Mouse (Mus musculus): ENCODE results near the gene Mov10. TPM values are rescaled to one million over a fixed set of nuclear protein-coding genes. Genes with fewer than 3 reads are reported as not detected.
"Not testable (repeated sequence)": the region's sequence is repeated elsewhere in the genome, so short reads cannot be mapped to it uniquely, and the experiment has no call there.

Gene Mov10
- total RNA-seq (2021), result 10 to 100 TPM; 29.8 to 30.0 TPM
- long read RNA-seq, experiment 1, partial matches to known transcripts, result 16 of 21 reads
- long read RNA-seq, experiment 1, other reads (novel, unspliced or antisense), result 2 of 21 reads
- long read RNA-seq, experiment 2, partial matches to known transcripts, result 20 of 26 reads
- long read RNA-seq, experiment 2, other reads (novel, unspliced or antisense), result 4 of 26 reads

DNA sequence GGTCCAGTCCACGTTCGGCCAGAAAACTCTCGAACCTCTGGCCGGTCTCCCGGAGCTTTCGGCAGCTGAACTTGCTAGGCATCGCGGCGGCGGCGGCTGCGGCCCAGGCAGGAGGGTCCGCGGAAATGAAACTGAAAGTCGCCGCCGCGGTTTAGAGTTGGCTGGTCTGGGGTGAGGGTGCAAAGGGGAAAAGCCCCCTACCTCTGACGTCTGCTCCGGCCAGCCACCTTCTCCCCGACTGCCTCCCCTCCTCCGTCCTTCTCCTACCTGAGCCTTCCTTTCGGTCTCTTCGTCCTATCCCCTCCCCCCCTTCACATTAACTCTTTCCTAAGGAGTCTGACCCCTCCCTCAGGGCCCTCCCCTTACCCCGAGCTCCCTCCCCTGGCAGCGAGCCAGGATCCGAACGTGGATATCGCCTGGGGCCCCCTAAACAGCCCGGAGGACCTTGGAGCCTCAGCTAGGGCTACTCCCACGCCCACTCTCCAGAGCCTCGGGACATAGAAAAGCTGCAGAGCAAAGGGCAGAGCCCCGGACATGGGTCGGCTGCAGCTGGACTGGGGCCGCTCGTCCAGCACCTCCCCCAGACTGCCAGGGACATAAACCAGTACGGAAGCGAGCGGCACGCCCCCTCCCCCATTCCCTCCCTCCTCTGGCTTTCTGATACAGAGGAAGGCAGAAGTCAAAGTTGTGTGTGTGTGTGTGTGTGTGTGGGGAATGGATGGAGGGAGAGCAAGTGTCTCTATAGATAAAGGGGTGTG, at the start of gene Mov10:
Mov10 (minus strand) TSS at position 573 of the 758 bp plus-strand sequence.
- DNase-seq, result peak; percentile 79

DNA sequence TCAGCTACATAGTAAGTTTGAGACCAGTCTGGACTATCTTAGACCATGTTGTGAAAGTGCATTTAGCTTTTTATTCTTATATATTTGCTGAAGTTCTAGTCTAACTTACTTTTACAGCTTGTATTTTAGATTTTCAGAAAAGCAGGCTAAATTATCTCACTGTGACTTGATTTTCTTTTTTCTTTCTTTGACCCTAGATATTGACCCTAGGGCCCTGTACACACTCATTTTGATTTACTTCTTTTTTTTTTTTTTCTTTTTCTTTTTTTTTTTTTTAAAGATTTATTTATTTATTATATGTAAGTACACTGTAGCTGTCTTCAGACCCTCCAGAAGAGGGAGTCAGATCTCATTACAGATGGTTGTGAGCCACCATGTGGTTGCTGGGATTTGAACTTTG, 48.3 kb upstream of the Mov10 start:
- DNase-seq, result not testable (repeated sequence)

DNA sequence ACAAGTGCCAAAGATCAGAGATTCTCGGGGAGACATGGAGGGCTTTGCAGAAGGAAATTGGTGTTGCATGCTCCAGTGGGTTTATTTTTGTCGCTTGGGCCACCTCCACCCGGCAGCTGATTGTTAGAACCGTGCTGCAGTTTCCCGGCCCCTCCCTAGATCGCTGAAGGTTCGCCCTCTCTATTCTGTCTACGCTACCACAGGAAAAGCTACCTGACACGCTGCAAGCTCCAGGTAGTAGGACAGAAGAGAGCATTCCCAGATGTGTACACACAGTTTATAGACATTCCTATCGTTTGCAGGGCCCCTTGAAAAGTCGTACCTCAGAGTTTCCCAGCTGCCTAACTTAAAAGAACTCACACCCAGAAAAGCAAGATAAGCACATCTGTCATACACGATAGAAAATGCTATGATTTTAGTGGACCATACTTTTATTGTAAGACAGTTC, 47.0 kb upstream of the Mov10 start:
- no peak for DNase-seq

DNA sequence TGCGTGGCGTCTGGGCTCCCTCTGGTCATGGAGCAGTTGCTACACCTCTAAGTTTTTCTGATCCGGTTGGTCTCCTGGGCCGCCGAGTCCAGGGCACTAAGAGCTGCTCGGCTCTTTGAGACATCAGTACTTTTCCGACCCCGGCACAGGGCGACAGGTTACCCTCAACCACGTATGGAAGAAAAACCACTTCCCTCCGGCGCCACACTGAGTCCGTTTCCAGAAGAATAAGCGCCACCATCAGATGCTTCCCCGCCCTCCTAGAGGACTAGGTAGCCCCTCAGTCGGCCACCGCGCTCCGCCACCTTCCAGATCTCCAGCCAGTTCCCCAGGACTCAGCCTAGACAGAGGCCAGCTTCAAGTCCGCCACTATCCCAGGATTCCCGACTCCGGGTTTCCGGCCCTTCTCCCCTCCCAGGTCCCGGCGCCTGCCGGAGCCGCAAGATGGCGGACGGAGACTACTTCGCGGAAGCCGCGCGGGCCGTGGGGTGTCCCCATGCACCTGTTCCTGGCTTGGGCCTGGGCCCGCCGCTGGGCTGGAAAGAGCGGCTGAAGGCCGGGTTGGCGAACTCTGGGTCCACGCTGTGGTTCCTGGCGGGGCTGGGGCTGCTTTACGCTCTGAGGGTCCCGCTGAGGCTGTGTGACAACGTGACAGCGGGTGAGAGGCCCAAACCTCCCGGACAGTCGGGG, 46.4 kb upstream of the Mov10 start:
- DNase-seq, result peak; percentile 95

DNA sequence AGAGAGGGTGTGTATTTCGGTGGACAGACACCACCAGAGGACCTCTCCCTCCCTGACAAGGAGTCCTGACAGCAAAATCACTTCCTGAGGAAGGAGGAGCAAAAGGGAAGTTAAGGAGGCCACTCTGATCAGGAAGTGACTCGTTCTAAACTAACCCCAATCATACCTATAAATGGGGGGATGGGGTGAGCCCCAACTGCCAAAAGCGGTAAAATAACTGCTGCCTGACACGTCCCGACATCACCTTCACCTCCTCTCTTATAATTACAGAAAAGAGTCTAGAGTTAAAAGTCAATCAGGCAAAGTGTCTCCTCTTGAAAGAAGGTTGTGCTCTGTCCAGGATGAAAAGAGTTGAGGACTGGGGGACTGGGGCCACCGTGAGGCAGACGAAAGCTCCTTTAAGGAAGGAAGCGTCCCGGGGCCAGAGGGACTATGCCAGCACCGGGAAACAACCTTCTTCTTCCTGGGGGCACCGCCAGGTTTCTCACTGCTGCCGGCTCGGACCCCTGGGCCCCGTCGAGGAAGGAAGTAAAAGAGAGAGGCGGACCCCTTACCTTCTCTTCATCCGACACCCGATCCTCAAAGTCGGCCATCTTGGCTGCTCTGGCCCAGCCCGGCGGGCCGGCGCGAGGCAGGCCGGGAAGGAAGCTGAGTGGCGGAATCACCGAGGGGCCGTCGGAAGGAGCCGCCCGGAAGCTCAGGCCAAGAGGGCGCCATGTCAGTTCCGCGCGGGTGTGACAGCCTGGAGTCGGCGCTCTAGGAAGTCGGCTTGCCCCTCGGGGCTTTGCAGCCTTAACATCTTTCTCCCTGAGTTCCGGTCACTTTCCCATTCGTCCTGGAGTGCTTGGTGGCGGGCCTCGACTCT, 45.7 kb upstream of the Mov10 start, which contains the start of the genes St7l and Capza1:
St7l (plus strand) TSS at position 220 of the 865 bp plus-strand sequence.
Capza1 (minus strand) TSS at position 720 of the 865 bp plus-strand sequence.
- DNase-seq, result peak; percentile 94

DNA sequence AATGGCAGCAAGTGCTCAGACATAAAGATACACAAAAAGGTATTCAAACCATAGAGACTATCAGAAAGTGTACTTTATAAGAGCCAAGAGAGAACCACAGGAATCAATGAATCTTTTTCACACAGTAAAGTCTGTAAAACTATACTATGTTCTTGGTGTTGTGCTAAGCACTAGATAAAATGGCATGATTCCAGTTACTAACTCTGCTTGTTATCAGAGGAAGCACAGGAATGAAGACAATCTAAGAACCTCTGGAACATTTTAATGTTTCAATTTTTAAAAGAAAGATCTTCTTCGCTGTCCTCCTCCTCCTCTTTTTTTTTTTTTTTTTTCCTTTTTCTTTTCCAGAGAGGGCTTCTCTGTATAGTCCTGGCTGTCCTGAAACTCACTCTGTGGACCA, 40.2 kb upstream of the Mov10 start:
- DNase-seq, result no peak

DNA sequence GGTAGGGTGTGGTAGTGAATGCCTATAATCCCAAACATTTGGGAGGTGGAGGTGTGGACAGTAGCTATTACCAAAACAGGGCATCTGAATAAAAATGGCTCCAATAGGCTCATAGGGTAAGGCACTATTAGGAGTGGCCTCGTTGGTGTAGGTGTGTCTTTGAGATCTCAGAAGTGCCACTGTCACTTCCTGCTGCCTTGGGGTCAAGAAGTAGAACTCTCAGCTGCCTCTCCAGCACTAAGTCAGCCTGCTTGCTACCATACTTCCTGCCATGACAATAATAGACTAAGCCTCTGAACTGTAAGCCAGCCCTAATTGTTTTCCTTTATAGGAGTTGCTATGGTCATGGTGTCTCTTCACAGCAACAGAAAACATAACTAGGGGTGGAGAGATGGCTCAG, 37.7 kb upstream of the Mov10 start:
- no peak for DNase-seq

DNA sequence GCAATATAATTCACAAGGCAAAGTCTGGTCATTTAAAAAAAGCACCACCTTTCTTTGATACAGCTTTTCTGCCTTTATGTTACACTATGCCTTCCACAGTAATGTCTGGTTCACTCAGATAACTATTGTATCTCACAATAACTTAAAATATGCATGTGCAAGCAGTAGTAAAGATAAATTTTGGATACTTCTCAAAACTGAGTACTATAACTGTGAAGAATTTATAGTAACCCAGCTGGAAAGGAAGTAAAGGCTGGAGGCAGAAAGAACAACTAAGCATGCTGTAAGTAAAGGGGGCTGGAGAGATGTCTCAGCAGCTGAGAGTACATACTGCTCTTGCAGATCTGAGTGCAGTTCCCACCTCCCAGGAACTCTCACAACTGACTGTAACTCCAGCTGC, 36.5 kb upstream of the Mov10 start:
- DNase-seq, result no peak

DNA sequence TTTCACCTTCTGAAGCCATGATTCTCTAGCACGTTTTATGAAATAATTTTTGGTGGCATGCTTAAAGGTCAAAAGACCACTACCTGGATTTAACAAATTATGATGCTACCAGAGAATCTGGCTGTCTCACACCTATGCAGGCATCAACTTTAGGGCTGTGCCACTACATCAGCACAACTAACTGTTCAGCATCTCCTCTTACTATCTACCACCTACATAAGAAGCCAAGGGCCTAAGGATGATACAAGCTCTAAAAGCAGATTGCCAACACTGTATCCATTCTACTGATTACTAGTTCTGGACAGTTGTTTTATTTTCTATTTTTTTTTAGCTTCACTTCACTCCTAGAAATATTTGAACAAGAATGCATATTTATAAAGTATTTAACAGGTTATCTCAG, 36.1 kb upstream of the Mov10 start:
- DNase-seq, result no peak

DNA sequence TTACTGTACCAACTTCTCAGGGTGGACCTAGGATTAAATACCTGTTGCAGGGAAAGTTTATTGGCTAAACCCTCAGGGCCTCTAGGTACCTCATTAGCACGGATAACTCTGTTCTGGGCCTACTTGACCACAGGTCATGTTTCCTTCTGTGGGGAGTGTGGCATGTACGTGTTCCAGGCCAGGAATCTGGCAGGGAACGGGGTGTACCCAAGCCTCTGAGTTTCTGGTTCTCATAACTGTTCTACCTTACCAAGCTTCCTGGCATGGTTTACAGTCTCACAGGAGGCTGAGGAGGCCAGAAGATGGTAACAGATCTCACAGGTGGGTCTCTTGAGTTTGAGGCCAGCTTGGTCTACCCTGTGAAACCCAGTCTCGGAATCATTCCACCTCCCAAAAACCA, 28.2 kb upstream of the Mov10 start:
- DNase-seq, result no peak

DNA sequence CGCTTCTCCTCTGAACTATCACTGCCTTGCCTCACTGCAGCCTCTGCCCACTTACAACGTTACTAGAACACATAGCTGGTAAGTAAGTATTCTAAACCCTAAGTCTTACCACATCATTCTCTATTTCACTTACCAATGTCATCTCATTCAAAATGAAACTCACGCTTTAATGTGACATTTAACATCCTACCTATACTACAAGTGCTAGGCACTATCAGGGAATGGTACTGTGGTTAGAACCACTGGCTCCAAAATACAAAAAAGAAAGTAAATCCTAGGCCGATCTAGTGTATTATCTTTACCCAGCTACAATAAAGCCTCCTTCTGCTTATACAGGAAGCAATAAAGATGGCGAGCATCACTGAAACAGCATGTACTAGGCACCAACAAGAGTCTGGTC, 22.7 kb upstream of the Mov10 start:
- DNase-seq, result no peak

DNA sequence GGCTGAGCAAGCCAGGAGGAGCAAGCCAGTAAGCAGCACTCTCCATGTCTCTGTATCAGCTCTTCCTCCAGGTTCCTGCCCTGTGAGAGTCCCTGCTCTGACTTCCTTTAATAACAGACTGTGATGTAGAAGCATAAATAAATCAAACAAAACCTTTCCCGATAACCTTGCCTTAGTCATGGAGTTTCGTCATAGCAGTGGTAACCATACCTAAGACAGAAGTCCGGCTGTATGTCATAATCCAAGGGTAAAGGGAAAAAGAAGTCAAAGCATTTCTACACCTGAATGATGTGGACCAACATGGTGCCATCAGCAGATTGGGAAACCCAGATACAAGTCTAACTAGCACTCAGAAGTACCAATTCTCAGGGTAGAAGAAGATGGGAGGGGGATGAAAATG, 17.4 kb upstream of the Mov10 start:
- no peak for DNase-seq

DNA sequence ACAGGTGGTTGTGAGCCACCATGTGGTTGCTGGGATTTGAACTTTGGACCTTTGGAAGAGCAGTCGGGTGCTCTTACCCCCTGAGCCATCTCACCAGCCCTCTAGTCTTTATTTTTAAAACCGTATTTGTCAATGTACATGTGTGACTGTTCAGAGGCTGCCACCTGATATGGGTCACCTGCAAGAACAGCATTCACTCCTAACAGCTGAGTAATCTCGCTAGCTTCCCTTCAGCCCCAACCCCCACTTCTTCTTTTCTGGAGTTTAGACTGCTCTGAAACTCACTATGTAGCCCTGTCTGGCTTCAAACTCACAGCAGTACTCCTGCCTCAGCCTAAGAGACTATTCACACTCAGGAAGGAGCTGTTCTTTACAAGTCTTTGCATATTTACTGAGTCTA, 4.0 kb upstream of the Mov10 start:
- no peak for DNase-seq

DNA sequence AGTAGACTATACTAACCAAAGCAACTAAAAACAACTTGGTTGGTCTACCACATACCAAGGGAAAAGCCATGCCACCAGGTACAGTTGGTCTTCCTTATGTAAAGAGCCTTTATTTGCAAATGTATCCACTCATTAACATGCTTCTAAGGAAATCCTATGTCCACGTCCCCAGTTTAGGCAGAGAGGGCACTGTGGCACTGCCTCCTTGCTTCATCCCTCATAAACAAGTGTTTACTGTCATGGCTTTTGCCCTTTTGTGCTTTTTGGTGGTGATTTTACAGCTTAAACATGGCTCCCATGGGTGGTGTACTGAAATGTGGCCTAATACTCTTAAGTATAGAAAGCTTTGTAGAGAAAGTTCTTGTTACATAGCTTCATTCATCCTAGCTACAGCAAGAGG, 2.1 kb upstream of the Mov10 start:
- no peak for DNase-seq

DNA sequence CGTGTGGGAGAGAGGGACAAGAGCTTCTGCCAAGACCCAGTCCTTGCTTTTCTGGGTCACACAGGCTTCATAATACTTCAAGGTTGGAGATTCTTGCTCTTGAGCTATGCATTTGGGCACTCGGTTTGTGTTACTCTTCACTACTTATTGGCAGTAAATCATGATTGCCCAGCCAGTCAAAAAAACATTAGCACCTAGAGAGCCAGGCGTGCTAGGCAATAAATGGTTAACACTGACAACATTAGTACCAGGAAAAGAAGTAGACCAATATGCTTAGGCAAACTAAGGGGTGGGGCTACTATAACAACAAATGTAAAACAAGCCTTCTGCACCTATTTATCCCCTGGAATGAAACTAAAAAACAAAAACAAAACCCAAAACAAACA, 379 bp upstream of the Mov10 start:
- DNase-seq, result no peak

DNA sequence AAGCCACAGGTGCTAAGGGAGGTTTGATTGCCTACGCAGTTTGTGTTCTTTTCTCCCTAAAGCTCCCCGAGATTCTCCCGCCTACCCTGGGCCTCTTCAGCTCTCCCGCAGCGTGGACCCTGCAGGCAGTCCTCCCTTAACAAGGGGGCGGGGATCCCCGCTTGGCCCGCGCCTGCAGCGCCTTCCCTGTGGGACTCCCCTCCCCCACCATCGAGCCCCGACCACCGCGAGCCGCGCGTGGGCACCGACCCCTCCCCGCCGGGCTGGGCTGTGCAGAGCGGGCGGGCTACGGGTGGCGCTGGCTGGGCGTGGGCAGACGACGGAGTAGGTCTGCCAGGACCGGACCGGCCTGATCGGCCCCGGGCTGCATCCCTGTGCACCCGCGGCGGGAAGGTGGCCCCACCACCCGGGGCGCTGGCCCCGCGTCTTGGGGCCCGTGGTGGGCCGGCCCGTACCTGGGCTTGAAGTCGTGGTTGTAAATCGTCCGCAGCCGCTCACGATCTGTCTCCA, 827 bp downstream of the Mov10 start:
- DNase-seq, result peak; percentile 74

DNA sequence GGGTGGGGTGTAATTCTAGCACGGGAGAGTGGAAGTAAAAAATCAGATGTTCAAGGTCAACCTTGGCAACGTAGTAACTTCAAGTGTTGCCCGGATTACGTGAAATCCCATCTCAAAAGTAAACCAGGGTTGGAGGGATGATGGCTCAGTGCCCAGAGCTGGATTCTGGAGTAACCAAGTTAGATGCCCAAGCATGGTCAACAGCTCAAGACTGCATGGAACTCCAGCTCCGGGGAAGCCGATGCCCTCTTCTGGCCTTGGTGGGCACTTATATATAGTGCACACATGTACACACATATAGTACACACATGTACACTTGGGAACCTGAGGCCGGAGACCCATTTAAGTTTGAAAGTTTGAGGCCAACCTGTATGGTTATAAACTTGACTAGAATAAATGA, 2.2 kb downstream of the Mov10 start:
- DNase-seq, result no peak

DNA sequence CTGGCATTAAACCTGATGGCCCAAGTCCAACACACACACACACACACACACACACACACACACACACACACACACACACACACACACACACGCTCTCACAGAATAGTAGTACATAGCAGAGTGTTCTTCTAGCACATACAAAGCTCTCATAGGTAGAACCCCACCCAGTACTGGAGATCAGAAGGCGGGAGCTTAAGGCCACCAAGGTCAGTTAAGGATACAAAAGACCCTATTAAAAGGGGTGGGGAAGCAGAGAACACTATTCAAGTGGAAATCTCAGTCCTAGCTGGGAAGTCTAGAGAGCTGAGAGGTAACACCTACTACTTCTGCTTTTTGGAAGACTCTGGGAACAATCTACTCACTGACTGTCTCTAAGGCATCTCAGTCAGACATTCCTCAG, 3.0 kb downstream of the Mov10 start:
- no peak for DNase-seq

DNA sequence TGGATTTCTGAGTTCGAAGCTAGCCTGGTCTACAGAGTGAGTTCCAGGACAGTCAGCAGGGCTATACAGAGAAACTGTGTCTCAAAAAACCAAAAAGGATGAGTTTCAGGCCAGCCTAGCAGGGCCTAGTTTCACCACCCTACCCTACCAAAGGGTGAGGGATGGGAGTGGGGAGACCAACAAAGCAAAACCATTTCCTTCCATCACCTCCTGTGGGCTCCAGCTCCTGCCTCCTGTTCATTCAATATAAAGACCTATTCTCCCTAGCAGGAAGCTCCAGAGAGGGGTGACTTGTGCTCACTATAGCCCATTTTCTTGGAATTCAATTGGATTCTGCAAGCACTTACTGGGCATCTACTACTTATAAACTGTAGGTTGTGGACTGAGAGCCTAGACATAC, 3.6 kb downstream of the Mov10 start:
- DNase-seq, result no peak

DNA sequence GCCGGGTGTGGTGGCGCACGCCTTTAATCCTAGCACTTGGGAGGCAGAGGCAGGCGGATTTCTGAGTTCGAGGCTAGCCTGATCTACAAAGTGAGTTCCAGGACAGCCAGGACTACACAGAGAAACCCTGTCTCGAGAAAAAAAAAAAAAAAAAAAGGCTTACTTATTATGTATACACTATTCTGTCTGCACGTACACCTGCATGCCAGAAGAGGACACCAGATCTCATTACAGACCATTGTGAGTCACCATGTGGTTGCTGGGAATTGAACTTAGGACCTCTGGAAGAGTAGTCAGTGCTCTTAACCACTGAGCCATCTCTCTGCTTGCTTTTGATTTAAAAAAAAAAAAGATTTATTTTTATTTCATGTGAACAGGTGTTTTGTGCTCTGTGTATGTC, 5.1 kb downstream of the Mov10 start:
- not testable (repeated sequence) for DNase-seq

DNA sequence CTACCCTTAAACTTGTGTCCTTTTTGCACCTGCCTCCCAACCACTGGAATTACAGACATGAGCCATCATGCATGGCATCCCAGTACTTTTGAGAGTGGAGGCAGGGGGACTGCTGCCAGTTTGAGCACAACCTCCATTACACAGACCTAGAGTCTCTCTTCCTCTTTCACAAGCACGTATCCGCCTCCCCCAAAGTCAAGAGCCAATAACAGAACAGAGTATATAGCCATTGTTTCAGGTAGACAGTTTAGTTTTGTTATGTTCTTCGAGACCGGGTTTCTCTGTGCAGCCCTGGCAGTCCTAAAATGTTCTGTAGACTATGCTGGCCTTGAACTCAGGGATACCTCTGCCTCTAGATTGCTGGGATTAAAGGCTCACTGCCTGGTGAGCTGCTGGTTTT, 6.1 kb downstream of the Mov10 start:
- DNase-seq, result no peak

DNA sequence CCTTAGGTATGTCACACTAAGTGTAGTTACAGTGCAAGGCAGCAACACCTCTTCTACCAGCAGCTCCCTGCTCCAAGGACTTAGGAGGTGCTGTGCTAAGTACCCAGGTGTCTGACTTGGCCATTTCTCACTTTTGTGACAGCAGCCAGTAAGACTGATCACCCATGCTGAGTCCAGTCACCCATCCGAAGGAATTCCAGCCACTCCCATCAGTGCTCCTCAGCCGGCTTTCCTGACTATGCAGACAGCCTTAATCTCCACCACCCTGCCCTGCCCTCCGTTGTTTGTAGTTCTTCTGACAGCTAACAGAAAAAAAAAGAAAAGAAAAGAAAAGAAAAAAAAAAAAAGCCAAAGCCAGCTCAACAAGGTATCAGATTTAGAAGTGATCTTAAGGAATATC, 6.6 kb downstream of the Mov10 start:
- no peak for DNase-seq

Measured in adrenal gland, postnatal 10 days (tissue).